Mouse (Mus musculus) lung, adult 2 months (tissue): ENCODE data around the gene Borcs6.

Experiments
- CTCF ChIP-seq: fragments of 200-500 bp; IDR thresholded peaks from 2 replicates; pipeline ENCODE4 v1.5.1; 2011; ENCODE audit warnings: mild to moderate bottlenecking, low read length, control low read depth; ENCODE audit not compliant: insufficient read depth
- POLR2A ChIP-seq: fragments of 200-500 bp; IDR thresholded peaks from 2 replicates; pipeline ENCODE4 v1.6.1; 2011; ENCODE audit warnings: low read depth, mild to moderate bottlenecking, control low read depth, low read length, borderline replicate concordance; ENCODE audit errors: extremely low read depth

DNA sequence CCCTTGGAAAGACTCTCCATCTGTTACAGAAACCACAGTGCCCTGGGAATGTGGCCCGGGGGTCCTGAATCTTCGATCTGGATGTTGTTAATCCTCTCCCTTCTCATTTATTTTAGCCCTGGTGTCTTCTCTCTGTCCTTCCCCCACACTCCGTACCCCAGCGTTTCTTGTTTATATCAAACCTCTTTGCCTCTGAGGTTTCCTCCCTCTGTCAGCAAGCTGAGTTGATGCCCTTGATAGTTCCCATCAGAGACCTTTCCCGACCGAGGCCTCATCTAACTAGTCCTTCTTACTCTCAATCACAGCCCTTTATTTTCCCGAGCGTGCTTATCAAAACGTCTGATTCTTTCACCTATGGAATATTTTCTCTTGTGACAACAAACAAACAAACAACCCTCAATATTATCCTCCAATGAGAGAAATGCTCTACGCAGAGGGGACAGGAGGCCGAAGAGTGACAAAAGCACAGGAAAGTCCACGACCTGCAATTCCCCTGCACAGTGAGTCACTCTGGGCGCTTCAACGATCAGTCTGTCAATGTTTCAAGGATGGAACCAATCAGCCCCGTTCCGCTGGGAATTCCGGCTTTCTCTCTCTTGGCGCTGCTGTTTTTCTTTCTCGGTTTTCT lies 674 bp upstream of the Borcs6 start:
- TF ChIP-seq CTCF (no peak), POLR2A (no peak)
